Mouse (Mus musculus) C2C12 (cell line): ENCODE results near the gene Sys1. TPM values are rescaled to one million over a fixed set of nuclear protein-coding genes. Genes with fewer than 3 reads are reported as not detected.

Experiments
- H3K27me3 ChIP-seq: one replicate; pipeline ENCODE4 v1.6.1; 2011; ENCODE audit not compliant: control insufficient read depth, insufficient read depth, insufficient read length
- H3K36me3 ChIP-seq: one replicate; pipeline ENCODE4 v1.6.1; 2011; ENCODE audit not compliant: control insufficient read depth, insufficient read depth
- H3K4me3 ChIP-seq: one replicate; pipeline ENCODE4 v1.5.1; 2011; ENCODE audit warnings: mild to moderate bottlenecking, control low read depth; ENCODE audit not compliant: poor library complexity, insufficient read depth, severe bottlenecking
- H3K79me2 ChIP-seq: one replicate; pipeline ENCODE4 v1.6.1; 2011; ENCODE audit not compliant: control insufficient read depth, insufficient read depth
- H3K79me3 ChIP-seq: one replicate; pipeline ENCODE4 v1.6.1; 2011; ENCODE audit warnings: low read depth, control low read depth
- H3ac ChIP-seq: one replicate; pipeline ENCODE3; 2011; ENCODE audit warnings: low read depth; ENCODE audit not compliant: control insufficient read depth, insufficient read length
- CEBPB ChIP-seq: IDR thresholded peaks from one replicate; pipeline ENCODE4 v1.6.1; 2011; ENCODE audit warnings: low read depth, mild to moderate bottlenecking, control low read depth, moderate library complexity
- CTCF ChIP-seq: IDR thresholded peaks from one replicate; pipeline ENCODE4 v1.5.1; 2011; ENCODE audit not compliant: control insufficient read depth, insufficient read depth, insufficient read length
- FOSL1 ChIP-seq: IDR thresholded peaks from one replicate; pipeline ENCODE4 v1.8.0; 2011; ENCODE audit warnings: mild to moderate bottlenecking, low read length; ENCODE audit not compliant: poor library complexity, insufficient read depth, severe bottlenecking
- MAX ChIP-seq: IDR thresholded peaks from one replicate; pipeline ENCODE4 v1.6.1; 2011; ENCODE audit warnings: mild to moderate bottlenecking, control low read depth
- MYOD1 ChIP-seq: IDR thresholded peaks from one replicate; pipeline ENCODE4 v1.6.1; 2011; ENCODE audit warnings: low read depth; ENCODE audit not compliant: control insufficient read depth, insufficient read length
- MYOG ChIP-seq: IDR thresholded peaks from one replicate; pipeline ENCODE4 v1.6.1; 2011; ENCODE audit not compliant: control insufficient read depth, insufficient read length; ENCODE audit errors: extremely low read depth
- USF1 ChIP-seq: IDR thresholded peaks from one replicate; pipeline ENCODE4 v1.6.1; 2011; ENCODE audit warnings: low read depth, mild to moderate bottlenecking, control low read depth, moderate library complexity
- polyA plus RNA-seq: library from polyadenylated mRNA; unstranded; fragments of >200 nt; fragmentation: generic; extraction: Trizol; gene quantifications from one replicate; pipeline ENCODE4 v1.2.1, GENCODE M21; 2012; ENCODE audit warnings: missing spikeins

The Sys1 gene
- polyA plus RNA-seq, 1 experiment = 49.6 TPM

- Histone ChIP-seq H3K79me2 (peaks cover 4% of the 10 kb centered on the region), H3K4me3 (no peak overlapping the region), H3K27me3 (no peaks in the 10 kb centered on the region), H3ac (no peak overlapping the region), H3K79me3 (peaks cover 2% of the 10 kb centered on the region), H3K36me3 (no peaks in the 10 kb centered on the region)
- no peak for TF ChIP-seq MYOD1
These were observed 351 bp upstream of the Sys1 start for GRCm38 (mm10) chr2:164456413-164456812.

- H3K79me3 ChIP-seq = peaks cover 16% of the 10 kb centered on the region
- no peaks in the 10 kb centered on the region for H3K27me3 ChIP-seq
- no peak overlapping the region for H3ac ChIP-seq
- peaks cover 20% of the 10 kb centered on the region for H3K79me2 ChIP-seq
- TF ChIP-seq MYOD1 = no peak
- no peak for TF ChIP-seq MAX
- TF ChIP-seq FOSL1 = no peak
- no peak for TF ChIP-seq CEBPB
- TF ChIP-seq MYOG = no peak
- peak; percentile 24 for TF ChIP-seq USF1
- no peak overlapping the region for H3K4me3 ChIP-seq
- H3K36me3 ChIP-seq = peaks cover 7% of the 10 kb centered on the region
These were observed 1.2 kb downstream of the Sys1 start for GRCm38 (mm10) chr2:164457942-164458341.

- Histone ChIP-seq H3ac (no peak overlapping the region), H3K27me3 (no peaks in the 10 kb centered on the region), H3K79me2 (peaks cover 26% of the 10 kb centered on the region), H3K79me3 (peaks cover 19% of the 10 kb centered on the region), H3K36me3 (peaks cover 13% of the 10 kb centered on the region), H3K4me3 (no peak overlapping the region)
- no peak for TF ChIP-seq MYOG
- no peak for TF ChIP-seq MYOD1
- no peak for TF ChIP-seq USF1
These were observed 1.8 kb downstream of the Sys1 start for GRCm38 (mm10) chr2:164458535-164458934.

GRCm38 (mm10) chr2:164460745-164461551 lies 4.2 kb downstream of the Sys1 start, which contains the start of gene Gm20458:
Gene Gm20458 (plus strand): TSS chr2:164460967.
- Histone ChIP-seq H3K79me2 (peaks cover 33% of the 10 kb centered on the region), H3K27me3 (no peaks in the 10 kb centered on the region), H3K79me3 (peaks cover 20% of the 10 kb centered on the region), H3K36me3 (peaks cover 33% of the 10 kb centered on the region), H3K4me3 (peak within 1 kb of the TSS; percentile 74), H3ac (peak within 1 kb of the TSS; percentile 88)
- no peak for TF ChIP-seq MYOG
- no peak for TF ChIP-seq CEBPB
- TF ChIP-seq MAX = peak; percentile 61

- no peak overlapping the region for H3K4me3 ChIP-seq
- peaks cover 33% of the 10 kb centered on the region for H3K79me2 ChIP-seq
- peaks cover 20% of the 10 kb centered on the region for H3K79me3 ChIP-seq
- no peak overlapping the region for H3ac ChIP-seq
- no peak for TF ChIP-seq USF1
- TF ChIP-seq CTCF = no peak
- TF ChIP-seq CEBPB = no peak
- TF ChIP-seq FOSL1 = no peak
- no peak for TF ChIP-seq MYOD1
- no peak for TF ChIP-seq MAX
- no peak for TF ChIP-seq MYOG
- H3K27me3 ChIP-seq = no peaks in the 10 kb centered on the region
- peaks cover 42% of the 10 kb centered on the region for H3K36me3 ChIP-seq
These were observed 8.4 kb downstream of the Sys1 start for GRCm38 (mm10) chr2:164465161-164465560.

- Histone ChIP-seq H3K79me2 (peaks cover 25% of the 10 kb centered on the region), H3K36me3 (peaks cover 46% of the 10 kb centered on the region), H3K27me3 (no peaks in the 10 kb centered on the region), H3K79me3 (peaks cover 14% of the 10 kb centered on the region), H3K4me3 (no peak overlapping the region), H3ac (no peak overlapping the region)
- TF ChIP-seq MAX (no peak), MYOD1 (no peak), FOSL1 (no peak)
These were observed 10.0 kb downstream of the Sys1 start for GRCm38 (mm10) chr2:164466787-164467186.
